Mouse (Mus musculus) fibroblast of lung, adult 2 months (primary cell): ENCODE data around the gene Lgr6.

ENCODE experiments used
- DNase-seq: peaks from one replicate; pipeline ENCODE4 v3.0.0-alpha.2; 2011; ENCODE audit warnings: low read depth

Lgr6 gene

GRCm38 (mm10) chr1:135014921-135015445 is 90.1 kb downstream of the Lgr6 start:
- no peak for DNase-seq

- DNase-seq, result no peak
These were observed 92.6 kb downstream of the Lgr6 start for GRCm38 (mm10) chr1:135012472-135012871.

GRCm38 (mm10) chr1:135011912-135012311 is 93.2 kb downstream of the Lgr6 start:
- no peak for DNase-seq

GRCm38 (mm10) chr1:135009833-135010232 is 95.2 kb downstream of the Lgr6 start:
- DNase-seq, result no peak

GRCm38 (mm10) chr1:135005696-135006095 is 99.4 kb downstream of the Lgr6 start:
- no peak for DNase-seq

GRCm38 (mm10) chr1:135003346-135003745 is 101.7 kb downstream of the Lgr6 start:
- DNase-seq, result no peak

GRCm38 (mm10) chr1:135000527-135000926 is 104.5 kb downstream of the Lgr6 start:
- DNase-seq, result no peak

- no peak for DNase-seq
These were observed 106.8 kb downstream of the Lgr6 start for GRCm38 (mm10) chr1:134998231-134998630.

- no peak for DNase-seq
These were observed 107.5 kb downstream of the Lgr6 start for GRCm38 (mm10) chr1:134997568-134997967.

GRCm38 (mm10) chr1:134996471-134996870 is 108.6 kb downstream of the Lgr6 start:
- no peak for DNase-seq

- DNase-seq, result no peak
These were observed 109.1 kb downstream of the Lgr6 start for GRCm38 (mm10) chr1:134995954-134996353.

GRCm38 (mm10) chr1:134995437-134995836 is 109.6 kb downstream of the Lgr6 start:
- DNase-seq, result no peak

- DNase-seq, result no peak
These were observed 110.3 kb downstream of the Lgr6 start for GRCm38 (mm10) chr1:134994739-134995138.

GRCm38 (mm10) chr1:134992046-134992645 is 112.9 kb downstream of the Lgr6 start:
- DNase-seq, result no peak

GRCm38 (mm10) chr1:134989372-134989771 is 115.7 kb downstream of the Lgr6 start:
- peak; percentile 71 for DNase-seq

- DNase-seq, result no peak
These were observed 117.1 kb downstream of the Lgr6 start for GRCm38 (mm10) chr1:134987962-134988341.

GRCm38 (mm10) chr1:134987173-134987961 is 117.7 kb downstream of the Lgr6 start:
- no peak for DNase-seq

GRCm38 (mm10) chr1:134972920-134973319 is 132.2 kb downstream of the Lgr6 start:
- DNase-seq, result no peak

- DNase-seq, result no peak
These were observed 139.6 kb downstream of the Lgr6 start for GRCm38 (mm10) chr1:134965430-134965829.

GRCm38 (mm10) chr1:134962821-134963220 is 142.3 kb downstream of the Lgr6 start:
- DNase-seq, result no peak

- DNase-seq, result peak; percentile 81
These were observed 142.8 kb downstream of the Lgr6 start, which contains the start of gene Ube2t for GRCm38 (mm10) chr1:134962053-134962803. Gene Ube2t (plus strand): TSS chr1:134962565.

- DNase-seq, result no peak
These were observed 144.4 kb downstream of the Lgr6 start for GRCm38 (mm10) chr1:134960634-134961033.
